Mouse (Mus musculus): Measurements from ENCODE around the gene Acot1.

- TF ChIP-seq TAL1 (IDR thresholded peaks at IDR 0.05; ENCODE audit: low read length) (no peak), CTCF (IDR thresholded peaks at IDR 0.05 in 2 of 3, conservative IDR thresholded peaks at IDR 0.05 in 1 of 3; ENCODE audit: control insufficient read depth in 1 of 3, insufficient read depth in 1 of 3, low read depth in 2 of 3, low read length in 3 of 3, poor library complexity in 1 of 3, severe bottlenecking in 1 of 3) (no peak), SMC3 (IDR thresholded peaks at IDR 0.05; ENCODE audit: low read depth, low read length) (no peak), POLR2A (IDR thresholded peaks at IDR 0.05; ENCODE audit: control insufficient read depth in 1 of 2, insufficient read depth in 1 of 2, low read depth in 1 of 2, low read length in 2 of 2, poor library complexity in 1 of 2) (no peak), ZKSCAN1 (IDR thresholded peaks at IDR 0.05; ENCODE audit: low read depth, low read length) (no peak)
Observed at GRCm38 (mm10) chr12:84011251-84012040, 2.2 kb downstream of the Acot1 start.

Data from MEL (cell line).